Mouse (Mus musculus): ENCODE measurements around the gene Tmem183a. TPM values are rescaled to one million over a fixed set of nuclear protein-coding genes. Genes with fewer than 3 reads are reported as not detected.

Gene Tmem183a
- total RNA-seq (2021), result 10 to 100 TPM; 39.9 to 48.3 TPM
- long read RNA-seq, experiment 1, transcript Tmem183a-205 (9 exons, 1,689 nt), result minor isoform, 7 of 84 reads
- long read RNA-seq, experiment 1, transcript Tmem183a-201 (8 exons, 3,149 nt), result major isoform, 45 of 84 reads
- long read RNA-seq, experiment 1, transcript Tmem183a-203 (4 exons, 725 nt), result minor isoform, 5 of 84 reads
- long read RNA-seq, experiment 1, partial matches to known transcripts, result 5 of 84 reads
- long read RNA-seq, experiment 1, other reads (novel, unspliced or antisense), result 22 of 84 reads
- long read RNA-seq, experiment 2, transcript Tmem183a-201 (8 exons, 3,149 nt), result major isoform, 15 of 31 reads
- long read RNA-seq, experiment 2, partial matches to known transcripts, result 4 of 31 reads
- long read RNA-seq, experiment 2, other reads (novel, unspliced or antisense), result 7 of 31 reads

DNA sequence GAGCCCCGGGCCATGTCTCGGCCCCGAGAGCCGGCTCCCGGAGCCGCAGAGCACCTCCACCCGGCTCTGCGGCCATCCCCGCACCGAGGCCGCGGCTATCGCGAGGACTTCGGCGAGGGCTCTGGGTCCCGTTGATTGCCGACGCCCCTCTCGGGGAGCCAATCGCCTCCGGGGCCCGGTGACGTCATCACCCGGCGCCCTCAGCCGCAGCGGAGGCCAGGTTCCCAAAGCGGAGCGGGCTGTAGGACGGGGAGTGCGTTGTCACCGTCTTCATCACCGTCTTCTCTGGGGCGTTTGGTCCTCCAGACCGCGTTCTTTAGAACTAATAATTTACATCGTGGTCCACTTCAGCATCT lies at the start of gene Tmem183a:
Tmem183a (minus strand) TSS at position 123 of the 356 bp plus-strand sequence.
- peak; percentile 99 for DNase-seq

- no peak for DNase-seq
Measured at GRCm38 (mm10) chr1:134408080-134408479, 46.3 kb upstream of the Tmem183a start.

DNA sequence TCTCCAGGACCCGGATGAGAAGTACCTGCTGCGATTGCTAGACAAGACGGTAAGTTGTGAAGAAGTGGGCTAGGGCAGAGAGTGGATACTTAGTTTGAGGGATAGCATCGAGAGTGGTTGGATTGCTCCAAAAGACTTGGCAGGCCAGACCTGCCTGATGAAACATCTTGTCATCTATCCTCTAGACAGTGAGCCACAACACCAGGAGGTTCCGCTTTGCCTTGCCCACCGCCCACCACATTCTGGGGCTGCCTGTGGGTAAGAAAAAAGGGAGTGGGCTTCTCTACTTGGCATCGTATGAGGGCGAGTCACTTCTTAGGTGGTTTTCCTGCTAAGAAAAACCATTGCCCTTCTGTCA lies 44.6 kb upstream of the Tmem183a start:
- DNase-seq, result no peak

GRCm38 (mm10) chr1:134405509-134406413 lies 44.0 kb upstream of the Tmem183a start, which contains the start of gene Cyb5r1:
Cyb5r1 (plus strand) TSS chr1:134405559.
- DNase-seq, result peak; percentile 88

DNA sequence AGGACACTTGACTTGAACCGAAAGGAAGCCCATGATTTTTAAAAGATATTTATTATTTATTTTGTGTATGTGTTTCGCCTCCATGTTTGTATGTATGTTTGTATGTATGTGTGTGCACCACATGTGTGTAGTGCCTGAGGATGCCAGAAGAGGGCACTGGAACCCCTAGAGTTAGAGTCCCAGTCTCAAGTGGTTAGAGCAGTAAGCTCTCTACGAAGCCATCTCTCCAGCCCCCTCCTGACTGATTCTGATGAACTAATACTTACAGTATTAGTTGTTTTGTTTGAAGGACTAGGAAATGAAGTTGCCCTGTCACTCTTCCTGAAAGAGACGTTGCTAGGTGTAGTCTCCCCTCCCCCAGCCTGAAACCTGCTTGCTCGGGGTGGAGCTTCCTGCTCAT lies 38.0 kb upstream of the Tmem183a start:
- DNase-seq, result no peak

- no peak for DNase-seq
Measured at GRCm38 (mm10) chr1:134398210-134398609, 36.4 kb upstream of the Tmem183a start.

- no peak for DNase-seq
Measured at GRCm38 (mm10) chr1:134393827-134394226, 32.0 kb upstream of the Tmem183a start.

DNA sequence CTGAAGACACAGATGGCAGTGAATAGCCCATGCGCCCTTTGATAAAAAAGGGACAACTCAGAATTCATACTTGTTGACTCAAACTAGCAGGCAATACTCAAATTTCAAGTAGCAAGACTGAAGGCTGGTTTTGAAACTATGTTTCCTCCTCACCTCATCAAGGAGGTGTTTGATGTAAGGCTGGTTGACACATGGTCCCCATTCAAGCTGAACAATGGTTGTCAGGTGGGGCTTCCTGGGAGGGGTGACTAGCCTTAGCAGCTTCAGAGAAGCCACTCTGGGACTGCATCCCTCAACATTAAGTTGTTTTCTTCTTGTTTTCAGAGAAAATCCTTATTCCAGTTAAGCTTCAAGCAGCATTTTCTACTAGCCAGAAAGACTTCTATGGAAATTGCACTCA lies 23.9 kb upstream of the Tmem183a start, which contains the start of gene 4933406M09Rik:
4933406M09Rik (plus strand) TSS at position 275 of the 400 bp plus-strand sequence.
- DNase-seq, result no peak

GRCm38 (mm10) chr1:134385176-134385575 lies 23.4 kb upstream of the Tmem183a start:
- DNase-seq, result no peak

GRCm38 (mm10) chr1:134384581-134384980 lies 22.8 kb upstream of the Tmem183a start:
- no peak for DNase-seq

- no peak for DNase-seq
Measured at GRCm38 (mm10) chr1:134381795-134382625, 20.2 kb upstream of the Tmem183a start.

GRCm38 (mm10) chr1:134381051-134381450 lies 19.3 kb upstream of the Tmem183a start:
- DNase-seq, result no peak

DNA sequence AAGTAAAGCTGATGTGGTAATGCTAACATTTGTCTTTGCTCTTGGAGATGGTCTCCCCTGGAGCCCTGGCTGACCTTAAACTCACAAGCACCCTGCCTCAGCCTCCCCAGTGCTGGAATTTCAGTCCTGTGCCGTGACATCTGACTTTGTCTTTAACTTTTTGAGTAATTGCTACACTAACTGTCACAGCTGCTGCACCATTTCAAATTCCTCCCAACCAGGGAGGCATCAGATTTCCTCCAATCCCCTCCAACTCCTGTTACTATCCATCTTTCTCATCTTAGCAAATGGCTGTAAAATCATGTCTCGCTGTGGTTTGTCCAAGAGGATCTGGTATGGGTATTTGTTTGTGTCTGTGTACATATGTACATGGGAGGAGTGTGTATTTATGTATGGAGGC lies 12.3 kb upstream of the Tmem183a start:
- DNase-seq, result no peak

- peak; percentile 82 for DNase-seq
Measured at GRCm38 (mm10) chr1:134368777-134369337, 7.1 kb upstream of the Tmem183a start.

DNA sequence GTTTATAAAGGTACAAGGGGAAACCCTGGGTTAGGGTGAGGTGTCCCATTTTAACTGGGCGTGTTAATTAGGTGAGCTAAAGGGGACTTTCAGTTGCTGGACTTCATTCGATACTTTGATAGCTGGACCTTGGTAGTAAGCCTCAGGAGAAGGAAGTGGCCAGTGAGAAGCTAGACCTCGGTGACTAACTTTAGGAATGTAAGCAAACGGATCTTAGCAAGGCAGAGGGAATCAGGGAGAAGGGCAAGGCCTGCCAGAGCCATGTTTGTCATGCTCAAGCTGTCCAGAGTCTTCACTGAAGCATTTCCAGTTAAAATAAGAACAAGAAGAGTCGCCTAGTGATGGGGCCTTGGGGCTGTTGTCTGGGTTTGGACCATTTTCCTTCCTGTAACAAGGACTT lies 3.7 kb upstream of the Tmem183a start:
- DNase-seq, result no peak

GRCm38 (mm10) chr1:134363194-134363593 lies 1.4 kb upstream of the Tmem183a start:
- DNase-seq, result no peak

DNA sequence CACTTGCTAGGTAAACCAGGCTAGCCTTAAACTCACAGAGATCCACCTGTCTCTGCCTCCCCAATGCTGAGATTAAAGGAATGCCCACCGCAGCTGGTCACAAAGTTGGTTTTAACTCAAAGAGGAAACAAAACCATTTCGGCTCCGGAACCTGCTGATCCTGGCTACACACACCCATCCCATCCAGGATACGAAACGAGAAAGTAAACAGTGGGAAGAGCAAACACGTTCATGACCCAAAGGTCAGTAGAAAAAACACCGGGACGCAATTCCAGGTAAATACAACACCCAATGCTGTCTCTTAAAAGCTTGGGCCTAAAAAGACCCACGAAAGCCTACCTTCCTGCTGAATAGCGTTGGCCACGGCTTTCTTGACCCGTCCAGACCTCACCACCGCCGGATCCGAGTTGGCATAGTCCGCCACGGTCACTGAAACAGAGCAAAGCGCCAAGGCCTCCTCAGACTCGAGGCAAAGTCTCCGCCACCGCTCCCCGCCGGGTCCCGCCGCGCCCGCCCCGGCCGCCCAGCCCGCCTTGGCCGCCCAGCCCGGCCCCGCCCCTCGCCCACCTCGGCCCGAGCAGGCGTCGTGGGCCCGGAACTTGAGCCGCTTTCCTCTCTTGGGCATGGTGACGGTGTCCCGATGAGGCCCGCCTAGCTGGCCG lies 453 bp downstream of the Tmem183a start:
- no peak for DNase-seq

DNA sequence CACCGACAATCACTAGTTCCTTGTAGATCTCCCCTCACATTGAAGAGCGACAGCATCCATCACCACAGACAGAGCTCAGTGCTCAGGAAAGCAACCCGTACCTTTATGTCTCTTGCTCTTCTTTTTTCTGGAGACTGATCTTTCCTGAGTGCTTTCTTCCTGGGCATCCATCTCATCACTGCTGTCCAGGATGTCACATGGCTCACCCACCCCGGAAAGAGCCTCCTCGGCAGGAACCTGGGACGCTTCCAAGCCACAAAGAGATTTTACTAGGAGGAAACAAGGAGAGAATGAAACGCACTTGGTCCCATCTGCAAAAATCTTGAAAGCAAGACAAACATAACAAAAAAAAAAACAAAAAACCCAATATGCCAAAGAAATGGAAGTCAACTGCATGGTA lies 1.1 kb downstream of the Tmem183a start:
- no peak for DNase-seq

DNA sequence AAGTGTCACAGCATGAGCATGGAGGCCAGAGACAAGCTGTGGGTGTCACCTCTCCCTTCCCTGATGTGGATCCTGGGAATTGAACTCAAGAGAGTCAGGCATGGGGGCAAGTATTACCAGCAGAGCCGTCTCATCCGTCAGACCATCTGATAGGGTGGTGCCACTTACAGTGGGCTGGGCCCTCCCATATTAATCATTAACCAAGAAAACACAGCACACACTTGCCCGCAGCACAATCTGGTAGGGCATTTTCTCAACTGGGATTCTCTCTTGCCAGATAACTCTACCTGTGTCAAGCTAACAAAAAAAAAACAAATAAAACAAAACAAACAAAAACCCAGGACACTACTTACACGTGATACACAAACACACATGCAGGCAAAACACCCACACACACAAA lies 4.3 kb downstream of the Tmem183a start:
- no peak for DNase-seq

GRCm38 (mm10) chr1:134353326-134353725 lies 8.5 kb downstream of the Tmem183a start:
- no peak for DNase-seq

- no peak for DNase-seq
Measured at GRCm38 (mm10) chr1:134347791-134348190, 14.0 kb downstream of the Tmem183a start.
